Mouse (Mus musculus) monocyte, adult 5-6 weeks (primary cell): ENCODE measurements around the gene Prrg2. TPM values are rescaled to one million over a fixed set of nuclear protein-coding genes. Genes with fewer than 3 reads are reported as not detected.

Experiments used
- ATAC-seq: fragments of 153-309, 156-312 bp; replicated peaks from 2 replicates; pipeline ENCODE4 v1.8.0; 2017; ENCODE audit warnings: mild to moderate bottlenecking; ENCODE audit not compliant: low TSS enrichment, insufficient number of reproducible peaks, severe bottlenecking, poor library complexity, low FRiP score
- total RNA-seq: library from RNA; stranded (forward); fragments of 200-1000, 200-491, 200-594 nt; gene quantifications from 3 replicates; pipeline ENCODE4 v1.2.3, GENCODE M21; 2017

Prrg2 gene
- total RNA-seq, 1 experiment from 2014 or later: 12.8 TPM

DNA sequence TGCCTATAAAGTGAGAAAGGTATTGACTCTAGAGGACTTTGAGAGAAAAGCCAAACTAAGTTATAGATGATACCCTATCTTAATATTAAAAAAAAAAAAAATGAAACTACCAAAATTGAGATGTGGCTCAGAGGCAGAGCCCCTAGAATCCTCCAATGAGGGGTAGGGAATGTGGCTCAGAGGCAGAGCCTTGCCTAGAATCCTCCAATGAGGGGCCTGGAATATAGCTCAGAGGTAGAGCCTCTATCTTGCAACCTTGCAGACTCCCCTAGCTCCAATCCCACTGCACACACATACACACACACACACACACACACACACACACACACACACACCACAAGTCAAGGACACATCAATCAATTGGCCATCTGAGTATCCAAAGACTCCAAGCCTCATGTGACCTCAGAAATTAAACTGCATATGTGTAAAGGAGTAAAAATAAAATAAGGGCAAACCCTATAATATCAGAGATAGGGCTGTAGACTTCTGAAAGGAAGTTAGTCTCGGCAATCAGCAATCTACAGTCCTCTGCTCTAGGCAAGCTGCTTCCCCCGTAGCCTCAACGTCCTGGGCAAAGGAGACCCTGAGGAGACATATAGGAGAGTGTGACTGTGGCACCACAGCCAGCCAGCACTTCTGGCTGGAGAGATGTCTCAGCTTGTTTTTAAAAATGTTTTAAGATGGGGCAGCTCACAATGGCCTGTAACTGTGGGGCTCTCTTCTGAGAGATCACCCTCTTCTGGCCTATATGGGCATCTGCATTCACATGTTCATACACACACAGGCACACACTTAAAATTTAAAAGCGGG, 4.9 kb upstream of the Prrg2 start:
- no peak for ATAC-seq

DNA sequence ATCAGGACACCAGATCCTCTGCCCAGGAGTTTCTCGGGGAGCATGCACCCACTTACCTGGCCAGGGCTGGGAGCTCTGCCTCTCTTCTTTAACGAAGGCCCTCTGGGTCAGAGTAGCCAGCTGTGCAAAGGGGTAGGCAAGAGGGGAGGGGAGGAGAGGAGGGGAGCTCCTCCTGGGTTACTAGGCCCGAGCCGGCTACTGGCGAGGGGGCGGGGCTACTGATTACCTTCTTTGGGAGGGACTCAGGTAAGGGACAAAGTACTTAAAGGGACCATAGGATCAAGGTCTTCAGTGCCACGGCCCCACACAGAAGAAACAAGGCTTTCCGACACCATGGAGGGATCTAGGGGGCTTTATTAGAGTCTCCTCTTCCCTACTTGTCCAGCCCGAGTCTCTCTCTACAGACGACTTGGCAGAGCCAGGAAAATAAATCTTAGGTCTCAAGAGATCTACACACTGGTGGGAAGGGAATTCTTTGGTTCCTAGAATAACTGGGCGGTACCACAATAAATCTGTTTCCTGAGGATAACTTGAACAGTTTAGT, 873 bp downstream of the Prrg2 start:
- ATAC-seq: no peak

DNA sequence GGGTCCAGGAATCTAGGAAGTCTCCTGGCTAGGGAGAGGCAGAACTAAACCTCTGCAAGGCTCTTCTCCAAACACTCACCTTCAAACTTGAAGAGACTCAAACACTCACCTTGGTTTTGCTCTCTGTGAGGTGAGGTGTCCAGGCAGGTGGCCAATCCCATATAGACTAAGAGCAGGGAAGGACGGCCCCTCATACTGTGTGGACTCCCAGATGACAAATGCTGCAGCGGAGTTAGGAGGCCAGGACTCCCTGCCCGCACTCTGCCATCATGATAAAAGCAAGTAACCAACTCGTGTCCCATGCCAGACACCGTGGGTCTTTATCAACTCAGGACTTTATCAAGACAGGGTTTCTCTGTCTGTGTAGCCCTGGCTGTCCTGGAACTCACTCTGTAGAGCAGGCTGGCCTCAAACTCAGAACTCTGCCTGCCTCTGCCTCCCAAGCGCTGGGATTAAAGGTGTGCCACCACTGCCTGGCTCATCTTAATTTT, 1.8 kb downstream of the Prrg2 start:
- no peak for ATAC-seq

DNA sequence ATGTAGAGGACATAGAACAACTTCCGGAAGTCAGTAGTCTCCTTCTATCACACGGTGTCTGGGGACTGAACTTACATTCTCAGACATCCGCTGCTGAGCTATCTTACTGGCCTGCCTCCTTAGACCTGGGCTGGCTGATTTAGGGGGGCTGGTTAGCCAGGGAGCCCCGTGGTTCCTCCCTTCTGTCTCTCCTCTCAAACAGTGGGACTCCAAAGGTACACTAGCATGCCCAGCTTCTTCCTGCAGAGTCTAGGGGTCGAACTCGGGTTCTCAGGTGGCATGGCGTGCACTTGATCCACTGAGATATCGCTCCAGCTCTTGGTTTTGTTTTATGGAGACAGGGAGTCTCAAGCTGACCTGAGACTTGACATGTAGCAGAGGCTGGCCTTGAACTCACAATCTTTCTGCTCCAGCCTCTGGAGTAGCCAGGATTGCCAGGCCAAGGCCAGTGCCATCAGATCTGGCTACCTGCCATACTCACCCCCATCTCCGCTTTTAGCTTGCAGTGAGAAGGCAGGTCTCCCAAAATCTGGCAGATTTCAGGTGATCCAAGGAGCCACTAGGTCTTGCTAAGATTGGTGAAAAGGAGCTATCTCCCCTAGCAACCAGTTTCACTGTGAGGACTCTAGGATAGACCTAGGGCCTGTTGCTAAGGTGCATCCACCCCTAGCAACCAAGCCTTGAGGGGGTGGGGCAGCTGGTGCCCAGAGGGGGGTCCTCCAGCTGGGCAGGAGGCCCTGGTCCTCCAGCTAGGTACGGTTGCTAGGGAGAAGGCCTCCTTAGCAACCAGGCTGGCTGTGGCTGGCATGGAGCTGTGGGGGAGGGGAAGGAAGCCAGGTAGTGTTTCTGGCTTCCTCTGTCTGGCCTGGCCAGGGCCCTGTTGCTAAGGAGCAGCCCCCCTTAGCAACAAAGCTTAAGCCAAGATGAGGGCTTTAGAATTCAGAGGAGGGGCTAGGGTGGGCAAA, 3.6 kb downstream of the Prrg2 start:
- no peak for ATAC-seq

DNA sequence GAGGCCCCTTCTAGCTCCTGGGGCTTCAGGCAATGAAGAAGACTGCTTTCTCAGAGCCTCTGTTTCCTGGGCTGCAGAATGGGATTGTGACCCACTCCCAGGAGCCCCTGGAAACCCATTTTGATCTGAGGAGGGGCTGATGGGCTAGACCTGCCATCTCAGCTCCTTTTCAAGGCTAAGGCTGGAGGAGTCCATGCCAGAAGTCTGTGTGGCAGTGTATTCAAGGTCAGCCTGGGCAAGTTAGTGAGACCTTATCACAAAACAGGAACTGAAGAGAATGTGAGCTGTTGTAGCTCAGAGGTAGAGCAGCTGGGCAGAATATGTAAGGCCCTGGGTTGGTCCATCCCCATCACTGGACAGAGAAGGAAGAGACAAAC, 5.5 kb downstream of the Prrg2 start:
- no peak for ATAC-seq

DNA sequence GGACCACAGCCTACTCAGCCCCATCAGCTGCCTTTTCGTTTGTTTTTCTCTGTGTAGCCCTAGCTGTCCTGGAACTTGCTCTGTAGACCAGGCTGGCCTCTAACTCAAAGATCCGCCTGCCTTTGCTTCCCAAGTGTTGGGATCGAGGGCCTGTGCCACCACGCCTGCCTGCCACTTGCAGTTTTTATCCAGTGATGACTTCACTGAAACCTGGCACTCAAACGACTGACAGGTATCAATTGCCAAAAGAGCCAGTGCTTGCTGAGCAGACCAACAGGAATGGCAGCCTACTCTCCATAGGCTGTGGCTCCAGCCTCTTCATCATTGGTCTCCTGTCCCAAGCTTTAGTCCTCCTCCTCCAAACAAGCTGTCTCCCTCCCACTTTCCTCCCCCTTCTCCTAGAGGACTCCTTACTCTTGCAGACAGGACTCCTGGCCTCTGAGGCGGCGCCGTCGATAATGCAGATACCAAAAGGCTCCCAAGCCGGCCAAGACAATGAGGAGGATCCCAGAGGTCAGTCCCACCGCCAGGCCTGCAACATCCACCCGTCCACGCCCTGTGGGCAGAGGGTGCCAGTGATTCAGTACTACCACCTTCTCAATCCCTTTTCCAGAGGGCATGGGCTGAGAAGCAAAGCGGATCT, 6.0 kb downstream of the Prrg2 start:
- ATAC-seq: no peak

DNA sequence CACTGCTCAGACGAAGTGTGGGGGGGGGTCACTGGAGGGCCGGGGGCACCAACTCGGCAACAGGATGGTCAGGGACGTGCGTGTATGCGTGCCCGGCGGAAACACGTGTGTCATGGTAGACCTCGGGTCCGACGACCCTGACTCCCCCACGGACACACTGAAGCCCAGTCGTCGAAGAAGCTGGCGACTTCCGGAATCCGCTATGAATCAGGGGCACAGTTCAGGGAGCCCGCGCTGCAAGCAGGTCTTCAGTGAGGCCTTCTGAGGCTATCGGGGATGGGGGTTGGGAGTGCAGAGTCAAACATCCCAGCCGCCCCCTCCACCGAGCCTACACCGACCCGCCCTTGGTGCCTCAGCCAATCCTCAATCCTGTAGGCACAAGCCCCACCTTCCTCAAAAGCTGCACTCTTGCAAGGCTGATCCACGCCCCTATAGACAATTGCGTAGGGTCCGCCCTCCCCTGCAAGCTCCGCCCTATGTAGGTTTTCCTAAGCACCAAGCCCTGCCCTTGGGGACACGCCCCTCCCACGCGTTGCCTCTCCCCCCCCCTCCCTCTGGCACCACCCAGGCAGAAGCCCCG, 8.5 kb downstream of the Prrg2 start:
- ATAC-seq: peak; percentile 92

DNA sequence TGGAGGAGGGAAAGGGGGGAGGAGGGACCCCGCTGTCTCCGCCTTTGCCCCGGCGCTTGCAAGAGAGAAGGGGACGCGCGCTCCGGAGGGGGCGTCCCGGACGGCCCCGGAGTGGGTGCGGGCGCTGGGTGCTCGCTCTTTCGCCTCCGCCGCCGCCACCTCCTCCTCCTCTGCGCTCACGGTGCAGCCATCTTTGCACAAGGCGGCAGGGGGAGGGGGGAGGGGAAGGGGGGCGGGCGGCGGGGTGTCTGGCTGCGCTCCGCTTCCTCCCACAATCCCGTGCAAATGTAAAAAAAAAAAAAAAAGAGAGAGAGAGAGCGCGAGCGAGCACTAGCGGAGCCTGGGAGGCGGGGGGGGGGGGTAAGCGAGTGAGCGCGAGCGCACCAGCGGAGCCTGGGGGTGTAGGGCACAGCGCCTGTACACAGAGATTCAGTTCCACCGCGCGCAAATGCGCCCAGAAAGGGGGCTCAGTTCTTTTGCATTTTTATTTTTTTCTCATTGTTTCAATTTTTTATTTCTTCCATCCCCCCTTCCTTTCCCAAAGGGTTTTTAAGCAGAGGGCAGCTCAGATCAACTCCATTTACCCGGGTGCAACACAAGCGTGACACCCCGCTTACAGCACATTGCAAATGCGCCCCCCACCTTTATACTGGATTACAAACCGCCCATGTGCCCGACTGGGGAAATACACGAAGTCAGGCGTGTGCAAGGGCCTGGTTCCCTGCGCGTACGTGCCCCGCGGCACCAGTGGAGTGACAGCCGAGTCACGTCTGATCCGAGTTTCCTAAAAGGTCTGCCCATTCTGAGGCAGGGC, 9.2 kb downstream of the Prrg2 start:
- peak; percentile 13; the same call in 1 of the 2 replicates for ATAC-seq

DNA sequence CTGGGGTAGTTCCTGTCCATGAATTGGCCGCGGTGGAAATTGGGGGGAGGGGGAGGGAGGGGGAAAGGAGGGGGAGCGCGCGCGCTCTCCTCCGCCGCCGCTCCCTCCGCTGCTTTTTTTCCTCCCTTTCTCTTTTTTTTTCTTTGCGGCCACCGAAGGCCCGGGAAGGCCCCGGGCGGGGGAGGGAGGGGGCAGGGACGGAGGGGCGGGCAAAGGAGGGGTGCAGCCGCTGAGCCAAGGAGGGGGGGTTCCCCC, 9.7 kb downstream of the Prrg2 start, which contains the start of gene Prr12:
Gene Prr12, minus strand, starts transcription at position 20 of the 255 bp plus-strand sequence.
- ATAC-seq: no peak

DNA sequence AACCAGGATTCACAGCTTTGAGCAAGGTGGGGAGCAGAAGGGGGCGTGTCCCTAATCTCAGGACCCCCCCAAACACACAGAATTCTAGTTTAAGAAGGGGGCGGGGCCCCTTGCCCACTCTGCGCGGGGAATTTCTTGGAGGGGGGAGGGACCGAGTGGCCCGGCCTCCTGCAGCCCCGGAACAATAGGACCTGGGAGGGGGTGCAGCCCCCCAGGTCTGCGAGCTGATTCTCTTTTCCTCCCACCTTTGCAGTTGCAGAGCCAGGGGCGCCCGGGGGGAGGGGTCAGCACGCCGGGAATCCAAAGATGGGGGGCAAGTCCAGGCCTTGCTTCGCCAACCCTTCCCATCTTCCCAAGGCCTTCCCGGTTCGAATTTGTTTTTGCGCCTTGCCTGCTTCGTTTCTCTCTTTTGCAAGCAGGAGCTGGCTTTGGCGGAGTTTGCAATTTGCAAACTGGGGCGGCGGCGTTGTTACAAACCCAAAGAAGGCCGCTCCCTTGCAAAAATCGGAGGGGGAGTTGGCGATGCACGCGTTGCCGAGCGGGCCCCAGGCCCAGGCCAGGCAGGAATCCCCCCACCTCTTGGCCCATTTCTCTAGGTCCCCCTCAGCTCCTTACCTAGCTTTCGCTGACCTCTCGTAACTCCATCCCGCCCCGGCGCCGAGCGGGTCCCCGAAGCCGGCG, 10.2 kb downstream of the Prrg2 start:
- no peak for ATAC-seq

DNA sequence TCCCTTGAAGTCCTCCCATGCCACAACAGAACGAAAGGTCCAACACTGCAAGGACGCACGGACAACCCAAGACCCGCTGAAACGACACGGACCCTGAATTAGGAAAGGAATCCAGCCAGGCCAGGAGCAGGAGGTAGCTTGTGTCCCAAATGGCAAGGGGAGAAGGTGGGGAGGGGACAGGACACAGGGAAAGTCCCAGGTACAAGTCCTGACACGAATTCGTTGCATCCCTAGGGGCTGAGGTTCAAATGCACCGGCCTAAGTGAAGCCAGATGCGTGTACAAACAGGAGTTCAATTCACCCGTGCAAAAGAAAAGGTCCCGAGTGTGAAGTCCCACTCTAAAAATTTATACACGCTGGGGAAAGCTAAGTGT, 10.9 kb downstream of the Prrg2 start:
- ATAC-seq: no peak

DNA sequence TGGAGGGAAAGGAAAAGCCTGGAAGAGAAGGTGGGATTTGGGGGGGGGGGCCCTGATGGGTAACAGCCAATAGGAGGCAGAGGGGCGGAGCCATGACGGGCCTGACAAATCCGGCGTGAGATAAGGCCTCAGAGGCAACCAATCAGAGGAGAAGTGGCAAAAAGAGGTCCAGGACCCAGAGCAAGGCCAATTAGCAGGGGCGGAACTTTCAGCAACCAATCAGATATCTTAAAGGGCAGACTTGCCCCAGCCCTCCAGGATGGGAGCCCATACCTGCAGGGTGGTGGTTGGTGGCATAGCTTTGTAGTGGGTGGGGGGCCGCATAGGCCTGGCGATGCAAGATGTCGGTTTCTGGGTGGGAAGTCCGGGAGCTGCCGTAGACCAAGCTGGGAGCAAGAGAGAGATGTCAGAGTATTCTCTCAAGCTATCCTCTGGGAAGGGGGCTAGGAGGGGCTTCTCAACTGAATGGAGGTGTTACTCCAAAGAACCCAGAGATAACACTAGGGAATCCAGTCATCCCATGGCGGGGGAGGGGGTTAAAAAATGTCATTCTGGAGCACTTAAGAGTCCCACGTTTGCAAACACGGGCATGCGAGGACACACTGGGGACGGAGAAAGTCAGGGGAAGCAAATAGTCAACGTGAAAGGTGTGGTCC, 11.4 kb downstream of the Prrg2 start:
- ATAC-seq: no peak

DNA sequence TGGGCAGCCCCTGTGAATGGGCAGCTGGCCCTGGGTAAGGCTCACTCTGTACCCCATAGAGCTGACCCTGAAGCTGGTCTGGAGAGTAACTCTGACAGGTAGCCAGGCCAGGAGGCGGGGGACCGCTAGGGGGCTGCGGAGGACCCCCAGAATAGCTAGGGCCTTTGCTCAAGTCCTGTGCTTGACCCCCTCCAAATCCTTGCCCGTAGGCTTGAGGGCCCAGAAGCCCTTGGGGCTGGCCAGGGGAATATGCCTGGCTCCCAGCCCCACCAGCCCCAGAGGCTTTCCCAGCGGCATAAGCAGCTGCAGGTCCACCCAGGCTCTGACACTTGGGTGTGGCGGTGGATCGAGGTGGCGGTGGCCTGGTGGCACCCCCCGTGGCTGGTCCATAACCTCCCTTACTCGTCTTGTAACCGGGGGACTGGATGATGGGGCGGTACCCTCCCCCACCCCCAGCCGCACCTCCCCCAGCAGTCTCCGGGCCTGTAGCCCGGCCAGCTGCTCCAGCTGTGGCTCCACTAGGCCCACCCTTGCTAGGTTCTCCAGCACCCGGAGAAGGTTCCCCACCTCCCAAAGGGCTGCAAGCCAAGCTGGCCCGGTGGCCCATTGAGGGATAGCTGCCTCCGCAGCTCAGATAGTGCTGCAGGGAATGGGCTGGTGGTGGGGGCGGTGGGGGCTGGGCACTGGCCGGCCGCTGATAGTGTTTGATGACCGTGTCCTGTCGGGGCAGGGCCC, 13.4 kb downstream of the Prrg2 start:
- ATAC-seq: no peak

DNA sequence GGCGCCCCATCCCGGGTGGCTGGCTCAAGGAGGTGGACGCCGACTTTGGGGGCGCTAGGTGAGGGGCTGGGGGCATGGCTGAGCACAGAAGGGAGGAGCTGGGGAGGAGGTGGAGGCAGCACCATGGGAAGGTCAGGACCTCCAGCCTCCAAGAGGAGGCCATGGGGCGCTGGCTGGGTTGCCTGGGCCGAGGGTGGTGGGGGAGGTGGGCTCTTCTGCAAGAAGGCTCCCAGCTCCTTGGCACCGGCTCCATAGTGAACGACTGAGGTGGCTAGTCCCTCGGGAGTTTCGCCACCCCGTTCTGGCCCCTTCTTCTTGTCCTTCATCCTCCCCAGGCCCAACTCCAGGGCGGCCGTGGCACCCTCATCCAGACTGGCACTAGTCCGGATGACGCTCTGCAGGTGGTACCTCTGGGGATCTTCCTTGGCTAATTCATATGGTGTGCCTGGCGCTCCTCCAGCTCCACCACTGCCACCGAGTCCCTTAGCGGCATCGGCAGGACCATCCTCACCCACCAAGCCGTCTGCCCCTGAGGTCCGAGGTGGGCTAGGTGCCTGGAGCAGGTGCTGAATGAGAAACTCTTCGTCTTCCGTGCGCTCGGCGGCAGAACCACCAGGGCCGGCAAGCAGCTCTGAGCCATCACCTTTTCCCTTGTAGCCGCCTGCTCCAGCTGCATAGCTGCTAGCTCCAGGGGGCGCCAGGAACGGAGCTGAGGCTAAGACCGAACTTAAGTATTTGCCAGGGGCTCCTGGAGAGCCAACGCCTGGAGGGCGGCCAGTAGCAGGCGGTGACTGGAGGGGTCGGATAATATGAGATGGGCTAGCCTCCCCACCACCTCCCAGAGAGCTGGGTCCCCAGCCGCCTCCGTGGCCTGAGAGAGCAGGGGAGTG, 14.2 kb downstream of the Prrg2 start:
- ATAC-seq: no peak

DNA sequence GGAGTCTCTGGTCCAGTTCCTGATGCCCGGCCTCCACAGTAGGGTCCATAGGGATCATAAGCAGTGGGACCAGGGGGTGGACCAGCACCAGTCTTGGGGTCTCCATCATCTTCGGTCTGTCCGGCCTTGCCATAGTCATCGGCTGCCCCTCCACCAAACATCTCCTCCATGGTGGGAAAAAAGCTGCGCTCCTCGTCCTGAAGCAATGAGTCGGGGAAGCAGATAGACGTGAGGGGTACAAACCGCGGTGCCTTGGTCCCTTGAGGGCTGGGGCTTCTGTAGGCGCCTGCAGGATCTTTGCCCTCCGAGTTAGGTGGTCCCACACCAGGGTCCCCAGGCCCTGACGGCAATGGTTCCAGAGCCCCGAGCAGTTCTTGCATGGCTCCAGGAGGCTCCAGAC, 15.0 kb downstream of the Prrg2 start:
- no peak for ATAC-seq
